Mouse (Mus musculus): ENCODE data around the gene Npr1. TPM values are rescaled to one million over a fixed set of nuclear protein-coding genes. Genes with fewer than 3 reads are reported as not detected.

Gene Npr1
- total and polyA plus RNA-seq, 2 experiments, result 5.6 to 13.2 TPM

- Histone ChIP-seq H3K9ac (ENCODE audit: low read depth, low read length) (peak within 1 kb of the TSS; percentile 75), H3K4me3 (ENCODE audit: insufficient read depth, low read depth, low read length) (peak within 1 kb of the TSS; percentile 67), H3K36me3 (ENCODE audit: control insufficient read depth, insufficient read depth, low read length) (peaks cover 25% of the 10 kb centered on the region), H3K4me1 (ENCODE audit: control insufficient read depth, insufficient read depth, low read length) (peaks cover 17% of the 10 kb centered on the region), H3K27ac (replicated peaks; ENCODE audit: insufficient read depth, low read depth, low read length) (peak within 1 kb of the TSS; percentile 70), H3K27me3 (ENCODE audit: control insufficient read depth, insufficient read depth, low read length) (no peaks in the 10 kb centered on the region), H3K79me2 (ENCODE audit: control insufficient read depth, insufficient read depth, low read length) (peaks cover 5% of the 10 kb centered on the region; the same call in 1 of the 2 replicates)
- DNase-seq (ENCODE audit: extremely low read depth, low read depth, low spot score), result peak; percentile 88
- TF ChIP-seq POLR2A (IDR thresholded peaks at IDR 0.05; ENCODE audit: extremely low read depth, insufficient read depth, low read length) (peak; percentile 63; the same call in 1 of the 2 replicates), CTCF (IDR thresholded peaks at IDR 0.05; ENCODE audit: low read depth, low read length) (peak; percentile 89)
- WGBS, result under 1% methylated on average over 37 of the region's 37 CpGs
Observed at GRCm38 (mm10) chr3:90490696-90491256, 25.1 kb upstream of the Npr1 start, which contains the start of gene Snapin. Snapin (minus strand) TSS chr3:90491033.

GRCm38 (mm10) chr3:90488576-90488975, 22.9 kb upstream of the Npr1 start:
- Histone ChIP-seq H3K27me3 (ENCODE audit: control insufficient read depth, insufficient read depth, low read length) (no peaks in the 10 kb centered on the region), H3K27ac (replicated peaks; ENCODE audit: insufficient read depth, low read depth, low read length) (no peak overlapping the region), H3K9ac (ENCODE audit: low read depth, low read length) (no peak overlapping the region), H3K4me1 (ENCODE audit: control insufficient read depth, insufficient read depth, low read length) (peaks cover 9% of the 10 kb centered on the region), H3K79me2 (ENCODE audit: control insufficient read depth, insufficient read depth, low read length) (peaks cover 5% of the 10 kb centered on the region; the same call in 1 of the 2 replicates), H3K36me3 (ENCODE audit: control insufficient read depth, insufficient read depth, low read length) (peaks cover 36% of the 10 kb centered on the region), H3K4me3 (ENCODE audit: insufficient read depth, low read depth, low read length) (no peak overlapping the region)
- no peak for TF ChIP-seq CTCF (IDR thresholded peaks at IDR 0.05; ENCODE audit: low read depth, low read length)
- TF ChIP-seq POLR2A (IDR thresholded peaks at IDR 0.05; ENCODE audit: extremely low read depth, insufficient read depth, low read length), result no peak
- DNase-seq (ENCODE audit: extremely low read depth, low read depth, low spot score), result no peak
- WGBS, result 89% methylated on average over 6 of the region's 6 CpGs

GRCm38 (mm10) chr3:90486998-90487397, 21.3 kb upstream of the Npr1 start:
- Histone ChIP-seq H3K4me1 (ENCODE audit: control insufficient read depth, insufficient read depth, low read length) (peaks cover 5% of the 10 kb centered on the region), H3K79me2 (ENCODE audit: control insufficient read depth, insufficient read depth, low read length) (peaks cover 5% of the 10 kb centered on the region; the same call in 1 of the 2 replicates), H3K9ac (ENCODE audit: low read depth, low read length) (no peak overlapping the region), H3K27ac (replicated peaks; ENCODE audit: insufficient read depth, low read depth, low read length) (no peak overlapping the region), H3K36me3 (ENCODE audit: control insufficient read depth, insufficient read depth, low read length) (peaks cover 50% of the 10 kb centered on the region), H3K27me3 (ENCODE audit: control insufficient read depth, insufficient read depth, low read length) (no peaks in the 10 kb centered on the region), H3K4me3 (ENCODE audit: insufficient read depth, low read depth, low read length) (no peak overlapping the region)
- 54% methylated on average over 5 of the region's 5 CpGs for WGBS
- no peak for DNase-seq (ENCODE audit: extremely low read depth, low read depth, low spot score)
- TF ChIP-seq CTCF (IDR thresholded peaks at IDR 0.05; ENCODE audit: low read depth, low read length) (no peak), POLR2A (IDR thresholded peaks at IDR 0.05; ENCODE audit: extremely low read depth, insufficient read depth, low read length) (no peak)

GRCm38 (mm10) chr3:90475831-90476611, 10.4 kb upstream of the Npr1 start, which contains the start of gene Ilf2:
Ilf2 (plus strand) TSS chr3:90476126.
- no peaks in the 10 kb centered on the region; the same call in 1 of the 2 replicates for H3K79me2 ChIP-seq (ENCODE audit: control insufficient read depth, insufficient read depth, low read length)
- under 1% methylated on average over 45 of the region's 45 CpGs for WGBS
- peak; percentile 92 for DNase-seq (ENCODE audit: extremely low read depth, low read depth, low spot score)
- H3K4me1 ChIP-seq (ENCODE audit: control insufficient read depth, insufficient read depth, low read length), result peaks cover 3% of the 10 kb centered on the region; the same call in 1 of the 2 replicates
- peaks cover 10% of the 10 kb centered on the region for H3K36me3 ChIP-seq (ENCODE audit: control insufficient read depth, insufficient read depth, low read length)
- peak within 1 kb of the TSS; percentile 57 for H3K27ac ChIP-seq (replicated peaks; ENCODE audit: insufficient read depth, low read depth, low read length)
- H3K4me3 ChIP-seq (ENCODE audit: insufficient read depth, low read depth, low read length), result peak within 1 kb of the TSS; percentile 81
- H3K9ac ChIP-seq (ENCODE audit: low read depth, low read length), result peak within 1 kb of the TSS; percentile 81
- TF ChIP-seq CTCF (IDR thresholded peaks at IDR 0.05; ENCODE audit: low read depth, low read length) (peak; percentile 27), POLR2A (IDR thresholded peaks at IDR 0.05; ENCODE audit: extremely low read depth, insufficient read depth, low read length) (0 out of 2 replicates have a peak, but pooled peaks have one; percentile 11)
- H3K27me3 ChIP-seq (ENCODE audit: control insufficient read depth, insufficient read depth, low read length), result no peaks in the 10 kb centered on the region

GRCm38 (mm10) chr3:90475151-90475830, 9.6 kb upstream of the Npr1 start:
- no peak overlapping the region for H3K9ac ChIP-seq (ENCODE audit: low read depth, low read length)
- H3K4me1 ChIP-seq (ENCODE audit: control insufficient read depth, insufficient read depth, low read length), result peaks cover 3% of the 10 kb centered on the region; the same call in 1 of the 2 replicates
- H3K27me3 ChIP-seq (ENCODE audit: control insufficient read depth, insufficient read depth, low read length), result no peaks in the 10 kb centered on the region
- H3K36me3 ChIP-seq (ENCODE audit: control insufficient read depth, insufficient read depth, low read length), result peaks cover 3% of the 10 kb centered on the region
- no peak for DNase-seq (ENCODE audit: extremely low read depth, low read depth, low spot score)
- 39% methylated on average over 16 of the region's 16 CpGs for WGBS
- H3K79me2 ChIP-seq (ENCODE audit: control insufficient read depth, insufficient read depth, low read length), result no peaks in the 10 kb centered on the region; the same call in 1 of the 2 replicates
- H3K4me3 ChIP-seq (ENCODE audit: insufficient read depth, low read depth, low read length), result 0 out of 2 replicates have a peak overlapping the region, but pooled peaks have one; percentile 21
- H3K27ac ChIP-seq (replicated peaks; ENCODE audit: insufficient read depth, low read depth, low read length), result no peak overlapping the region
- TF ChIP-seq POLR2A (IDR thresholded peaks at IDR 0.05; ENCODE audit: extremely low read depth, insufficient read depth, low read length) (no peak), CTCF (IDR thresholded peaks at IDR 0.05; ENCODE audit: low read depth, low read length) (no peak)
